Mouse (Mus musculus) right cerebral cortex, postnatal 4 days (tissue): Measurements from ENCODE around the gene Galnt16.

Experiments
- DNase-seq: peaks from one replicate; pipeline ENCODE4 v3.0.0-alpha.2; 2022

Gene Galnt16

GRCm38 (mm10) chr12:80533876-80534275, 15.8 kb downstream of the Galnt16 start:
- no peak for DNase-seq

- DNase-seq = no peak
Observed at GRCm38 (mm10) chr12:80537313-80537712, 19.2 kb downstream of the Galnt16 start.

- DNase-seq = no peak
Observed at GRCm38 (mm10) chr12:80538311-80538710, 20.2 kb downstream of the Galnt16 start.

- DNase-seq = no peak
Observed at GRCm38 (mm10) chr12:80545310-80545709, 27.2 kb downstream of the Galnt16 start.

- DNase-seq = peak; percentile 59
Observed at GRCm38 (mm10) chr12:80549646-80550045, 31.6 kb downstream of the Galnt16 start.

GRCm38 (mm10) chr12:80553157-80553556, 35.1 kb downstream of the Galnt16 start:
- DNase-seq = no peak

GRCm38 (mm10) chr12:80554312-80554711, 36.2 kb downstream of the Galnt16 start:
- DNase-seq = no peak

GRCm38 (mm10) chr12:80561904-80562303, 43.8 kb downstream of the Galnt16 start:
- no peak for DNase-seq

GRCm38 (mm10) chr12:80562793-80563192, 44.7 kb downstream of the Galnt16 start:
- no peak for DNase-seq

- DNase-seq = no peak
Observed at GRCm38 (mm10) chr12:80564990-80565389, 46.9 kb downstream of the Galnt16 start.

GRCm38 (mm10) chr12:80565793-80566192, 47.7 kb downstream of the Galnt16 start:
- no peak for DNase-seq

GRCm38 (mm10) chr12:80566502-80566901, 48.4 kb downstream of the Galnt16 start:
- DNase-seq = no peak

GRCm38 (mm10) chr12:80567375-80567774, 49.3 kb downstream of the Galnt16 start:
- no peak for DNase-seq

- no peak for DNase-seq
Observed at GRCm38 (mm10) chr12:80569561-80569960, 51.5 kb downstream of the Galnt16 start.

- no peak for DNase-seq
Observed at GRCm38 (mm10) chr12:80574318-80574717, 56.2 kb downstream of the Galnt16 start.

- DNase-seq = no peak
Observed at GRCm38 (mm10) chr12:80574825-80575371, 56.8 kb downstream of the Galnt16 start.

- peak; percentile 33 for DNase-seq
Observed at GRCm38 (mm10) chr12:80577049-80577448, 59.0 kb downstream of the Galnt16 start.

- no peak for DNase-seq
Observed at GRCm38 (mm10) chr12:80581357-80581756, 63.3 kb downstream of the Galnt16 start.

- peak; percentile 49 for DNase-seq
Observed at GRCm38 (mm10) chr12:80584973-80585372, 66.9 kb downstream of the Galnt16 start.

- DNase-seq = no peak
Observed at GRCm38 (mm10) chr12:80594141-80594540, 76.1 kb downstream of the Galnt16 start.

GRCm38 (mm10) chr12:80594781-80595180, 76.7 kb downstream of the Galnt16 start:
- no peak for DNase-seq

GRCm38 (mm10) chr12:80595566-80595965, 77.5 kb downstream of the Galnt16 start:
- DNase-seq = no peak

- DNase-seq = no peak
Observed at GRCm38 (mm10) chr12:80595968-80596367, 77.9 kb downstream of the Galnt16 start.

GRCm38 (mm10) chr12:80598236-80598635, 80.2 kb downstream of the Galnt16 start:
- no peak for DNase-seq

GRCm38 (mm10) chr12:80598756-80599155, 80.7 kb downstream of the Galnt16 start:
- peak; percentile 40 for DNase-seq
